Mouse (Mus musculus) G1E (cell line): ENCODE data around the gene Frmd6. TPM values are rescaled to one million over a fixed set of nuclear protein-coding genes. Genes with fewer than 3 reads are reported as not detected.

Experiments
- ATAC-seq: 2 replicates; pipeline ENCODE4 v1.8.0; 2016; ENCODE audit warnings: mild to moderate bottlenecking; ENCODE audit not compliant: insufficient number of reproducible peaks, poor library complexity, low FRiP score, severe bottlenecking; ENCODE audit errors: extremely low read depth
- DNase-seq: peaks from one replicate; pipeline ENCODE4 v3.0.0; 2012; ENCODE audit warnings: low spot score
- H3K27me3 ChIP-seq: 2 replicates; pipeline ENCODE4 v1.6.1; 2012; ENCODE audit warnings: mild to moderate bottlenecking, low read length, inconsistent platforms; ENCODE audit not compliant: insufficient read depth
- H3K36me3 ChIP-seq: replicated peaks from 2 replicates; pipeline ENCODE3; 2012; ENCODE audit warnings: mild to moderate bottlenecking, inconsistent platforms
- H3K4me1 ChIP-seq: 2 replicates; pipeline ENCODE4 v1.6.1; 2012; ENCODE audit warnings: low read depth, low read length, inconsistent platforms, mixed read lengths; ENCODE audit not compliant: insufficient read depth
- H3K4me3 ChIP-seq: 2 replicates; pipeline ENCODE4 v1.5.1; 2012; ENCODE audit warnings: low read depth, mild to moderate bottlenecking, inconsistent platforms, low read length, moderate library complexity, mixed read lengths
- H3K9me3 ChIP-seq: replicated peaks from 2 replicates; pipeline ENCODE4 v1.6.1; 2012; ENCODE audit warnings: inconsistent platforms
- CTCF ChIP-seq: IDR thresholded peaks from 2 replicates; pipeline ENCODE4 v1.5.1; 2012; ENCODE audit warnings: low read depth, low read length, inconsistent platforms, mixed read lengths
- GATA1 ChIP-seq: IDR thresholded peaks from 2 replicates; pipeline ENCODE4 v1.6.1; 2012; ENCODE audit warnings: borderline replicate concordance, low read length, inconsistent platforms, mixed read lengths
- GATA2 ChIP-seq: IDR thresholded peaks from 2 replicates; pipeline ENCODE4 v1.6.1; 2012; ENCODE audit warnings: low read depth, low read length, inconsistent platforms, borderline replicate concordance
- POLR2AphosphoS5 ChIP-seq: IDR thresholded peaks from 2 replicates; pipeline ENCODE4 v1.6.1; 2012; ENCODE audit warnings: low read depth, low read length, inconsistent platforms; ENCODE audit not compliant: insufficient replicate concordance
- TAL1 ChIP-seq: conservative IDR thresholded peaks from 2 replicates; pipeline ENCODE4 v1.6.1; 2012; ENCODE audit warnings: low read depth, low read length, inconsistent platforms, mixed read lengths
- polyA plus RNA-seq: library from polyadenylated mRNA; stranded (reverse); fragments of >175 nt; gene quantifications from 2 replicates; pipeline ENCODE4 v1.2.3, GENCODE M21; 2012
- total RNA-seq, 2 experiments: library from RNA; stranded (forward) in 1 of 2; stranded (reverse) in 1 of 2; fragments of 200-1000 nt in 1 of 2; fragments of >200 nt in 1 of 2; fragmentation: Nextera tagmentation in 1 of 2; gene quantifications; 2 replicates each; pipeline ENCODE4 v1.2.3; 2014 to 2017

Frmd6 gene
- total and polyA plus RNA-seq, 3 experiments, result 6.0 to 14.8 (median 9.0) TPM

DNA sequence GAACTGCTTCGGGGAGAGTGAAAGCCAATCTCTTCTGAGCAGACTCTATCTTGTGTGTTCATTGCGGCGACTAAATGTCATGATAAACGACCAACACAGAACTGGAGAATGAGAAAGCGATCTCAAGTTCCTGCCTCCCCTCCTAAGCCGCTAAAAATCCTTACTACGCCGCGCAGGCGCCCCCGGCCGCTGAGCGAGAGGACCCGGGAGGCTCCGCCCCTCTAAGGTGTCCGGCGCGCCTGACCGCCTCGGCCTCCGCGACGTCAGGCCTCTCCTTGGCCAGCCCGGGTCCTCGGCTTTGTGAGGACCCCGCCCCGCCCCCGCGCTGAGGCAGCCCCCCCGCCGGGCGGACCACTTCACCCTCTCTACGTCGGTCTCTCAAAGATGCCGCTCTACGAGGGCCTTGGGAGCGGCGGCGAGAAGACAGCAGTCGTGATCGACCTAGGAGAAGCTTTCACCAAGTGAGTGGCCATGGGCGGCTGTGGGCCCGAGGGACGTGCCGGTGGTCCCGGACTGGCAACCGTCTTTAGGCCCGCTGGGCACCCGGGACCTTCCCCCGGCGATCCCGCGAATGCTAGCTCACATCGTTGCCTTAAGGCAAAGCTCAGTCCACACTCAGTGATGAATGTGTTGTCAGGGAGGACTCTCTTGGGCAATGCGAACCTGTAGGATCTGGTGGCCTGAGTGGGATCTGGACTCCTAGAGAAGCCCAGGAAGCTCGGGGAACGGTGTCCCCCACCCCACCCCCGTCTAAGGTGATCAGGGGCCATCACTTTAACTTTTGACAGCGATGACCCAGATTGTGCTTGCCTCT is 112.5 kb downstream of the Frmd6 start, which contains the start of gene Actr10:
Gene Actr10, plus strand, starts transcription at position 287 of the 814 bp plus-strand sequence.
- peak within 1 kb of the TSS; percentile 86 for H3K4me3 ChIP-seq
- peaks cover 12% of the 10 kb centered on the region for H3K4me1 ChIP-seq
- peaks cover 13% of the 10 kb centered on the region for H3K9me3 ChIP-seq
- peak; percentile 92 for ATAC-seq
- H3K27me3 ChIP-seq, result no peaks in the 10 kb centered on the region; the same call in none of the 2 replicates
- peaks cover 27% of the 10 kb centered on the region for H3K36me3 ChIP-seq
- DNase-seq, result peak; percentile 90
- TF ChIP-seq POLR2AphosphoS5 (no peak), GATA1 (no peak), CTCF (no peak), GATA2 (no peak), TAL1 (no peak)

DNA sequence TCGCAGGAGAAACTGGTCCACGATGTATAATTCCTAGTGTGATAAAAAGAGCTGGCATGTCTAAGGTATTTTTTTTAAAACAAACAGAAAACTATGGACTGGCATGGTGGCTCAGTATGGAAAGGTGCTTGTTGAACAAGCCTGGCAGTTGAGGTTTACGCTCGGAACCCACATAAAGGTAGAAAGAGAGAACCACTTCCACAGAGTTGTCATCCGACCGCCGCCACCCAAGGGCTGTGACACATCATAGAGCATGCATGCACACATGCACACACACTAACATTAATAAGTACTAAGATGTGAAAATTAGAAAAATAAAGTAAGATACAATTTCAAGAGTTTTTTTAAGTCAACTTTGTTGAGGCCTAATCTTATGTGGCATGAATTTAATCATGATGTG is 115.5 kb downstream of the Frmd6 start:
- Histone ChIP-seq H3K4me3 (no peak overlapping the region), H3K4me1 (peaks cover 12% of the 10 kb centered on the region), H3K9me3 (peaks cover 9% of the 10 kb centered on the region), H3K36me3 (peaks cover 49% of the 10 kb centered on the region), H3K27me3 (no peaks in the 10 kb centered on the region)
- DNase-seq (no peak), ATAC-seq (no peak)
- TF ChIP-seq CTCF, result no peak

DNA sequence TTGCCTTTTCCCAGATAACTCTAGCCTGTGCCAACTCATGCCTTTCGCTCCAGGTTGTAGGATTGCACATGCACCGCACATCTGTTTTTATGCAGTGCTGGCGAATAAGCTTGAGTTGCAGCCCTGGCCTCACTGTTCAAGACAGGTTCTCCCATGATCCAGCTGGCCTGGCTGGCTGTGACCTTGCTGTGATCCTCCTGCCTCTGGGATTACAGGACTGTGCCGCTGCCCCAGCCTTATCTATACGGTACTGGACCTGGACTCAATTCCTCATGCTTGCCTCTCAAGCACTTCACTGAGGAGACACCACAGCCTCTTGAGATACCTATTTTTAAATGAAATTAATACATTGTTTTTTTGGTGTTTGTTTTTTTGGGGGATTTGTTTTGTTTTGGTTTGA is 118.9 kb downstream of the Frmd6 start:
- no peak overlapping the region for H3K4me3 ChIP-seq
- TF ChIP-seq GATA2 (no peak), GATA1 (no peak), TAL1 (no peak), CTCF (no peak), POLR2AphosphoS5 (no peak)
- no peaks in the 10 kb centered on the region for H3K9me3 ChIP-seq
- DNase-seq (no peak), ATAC-seq (no peak)
- no peaks in the 10 kb centered on the region for H3K27me3 ChIP-seq
- H3K36me3 ChIP-seq, result peaks cover 74% of the 10 kb centered on the region
- peaks cover 6% of the 10 kb centered on the region for H3K4me1 ChIP-seq

DNA sequence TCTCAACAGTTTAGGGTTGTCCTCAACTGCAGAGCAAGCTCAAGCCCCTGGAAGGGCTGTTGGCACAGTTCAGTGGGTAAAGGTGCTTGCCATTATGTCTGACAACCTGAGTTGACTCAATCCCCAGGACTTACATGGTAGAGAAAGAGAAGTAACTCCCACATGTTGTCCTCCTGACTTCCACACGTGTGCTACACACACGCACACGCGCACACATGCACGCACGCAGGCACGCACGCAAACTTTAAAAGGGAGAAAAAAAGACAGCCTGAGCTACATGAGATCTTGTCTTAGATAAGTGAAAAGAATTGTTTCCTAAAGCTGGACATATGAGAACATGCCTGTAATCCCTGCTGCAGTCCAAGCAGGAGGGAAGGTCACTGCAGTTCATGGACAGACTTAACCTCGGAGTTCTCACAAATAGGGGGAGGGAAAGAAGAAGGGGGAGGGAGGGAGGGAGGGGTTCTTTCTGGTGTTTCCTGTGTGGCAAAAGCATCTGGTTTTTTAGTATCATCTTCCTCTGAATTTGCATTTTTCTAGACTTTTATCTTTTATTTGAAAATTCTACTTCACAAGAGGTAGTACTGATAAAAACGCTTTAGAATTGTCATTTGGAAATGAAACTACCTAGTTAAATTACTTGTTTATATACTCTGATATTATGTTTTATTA is 121.4 kb downstream of the Frmd6 start:
- Histone ChIP-seq H3K36me3 (peaks cover 77% of the 10 kb centered on the region), H3K4me3 (no peak overlapping the region), H3K27me3 (no peaks in the 10 kb centered on the region), H3K4me1 (peaks cover 3% of the 10 kb centered on the region; the same call in 1 of the 2 replicates), H3K9me3 (no peaks in the 10 kb centered on the region)
- TF ChIP-seq GATA1 (no peak), TAL1 (no peak), GATA2 (no peak), POLR2AphosphoS5 (no peak), CTCF (no peak)
- ATAC-seq (no peak), DNase-seq (no peak)

Other genes with a start within 250 kb of the Frmd6 start
- gene Actr10, start 112.3 kb downstream of the Frmd6 start, total RNA-seq (2014; fragmentation: Nextera tagmentation), result 113 and 139 TPM in 2 replicates
- gene Actr10, start 112.3 kb downstream of the Frmd6 start, total RNA-seq (2017), result 126 and 142 TPM in 2 replicates
- 3.5 and 5.3 TPM in 2 replicates for gene Actr10, start 112.3 kb downstream of the Frmd6 start, polyA plus RNA-seq
- gene Psma3, start 149.1 kb downstream of the Frmd6 start, total RNA-seq (2014; fragmentation: Nextera tagmentation), result 183 and 246 TPM in 2 replicates
- 341 and 392 TPM in 2 replicates for gene Psma3, start 149.1 kb downstream of the Frmd6 start, total RNA-seq (2017)
- gene Psma3, start 149.1 kb downstream of the Frmd6 start, polyA plus RNA-seq, result 16.7 and 25.5 TPM in 2 replicates
- 55.4 and 57.4 TPM in 2 replicates for gene Arid4a, start 190.5 kb downstream of the Frmd6 start, total RNA-seq (2014; fragmentation: Nextera tagmentation)
- 44.5 and 57.5 TPM in 2 replicates for gene Arid4a, start 190.5 kb downstream of the Frmd6 start, total RNA-seq (2017)
- gene Arid4a, start 190.5 kb downstream of the Frmd6 start, polyA plus RNA-seq, result 11.7 and 12.4 TPM in 2 replicates